Mouse (Mus musculus) forebrain, postnatal 0 days (tissue): Measurements from ENCODE around the gene Sphkap. TPM values are rescaled to one million over a fixed set of nuclear protein-coding genes. Genes with fewer than 3 reads are reported as not detected.

Experiments
- ATAC-seq: fragments of 200-750 bp; cut with Nextera tagmentation; 2 replicates; pipeline ENCODE4 v1.8.0; 2017; ENCODE audit warnings: mild to moderate bottlenecking, moderate library complexity
- DNase-seq: peaks from one replicate; pipeline ENCODE4 v3.0.0-alpha.2; 2015
- H3K27ac ChIP-seq: fragments of 300-500 bp; sonication (generic); 2 replicates; pipeline ENCODE4 v1.5.1; 2014; ENCODE audit warnings: low read depth, mild to moderate bottlenecking, antibody characterized with exemption, low read length, moderate library complexity, mixed read lengths
- H3K27me3 ChIP-seq: fragments of 300-500 bp; sonication (generic); 2 replicates; pipeline ENCODE4 v1.6.1; 2014; ENCODE audit warnings: mild to moderate bottlenecking, low read length, mixed read lengths; ENCODE audit not compliant: insufficient read depth
- H3K36me3 ChIP-seq: fragments of 300-500 bp; sonication (generic); 2 replicates; pipeline ENCODE4 v1.6.1; 2014; ENCODE audit warnings: mild to moderate bottlenecking, moderate library complexity; ENCODE audit not compliant: insufficient read depth
- H3K4me1 ChIP-seq: fragments of 300-500 bp; sonication (generic); 2 replicates; pipeline ENCODE4 v1.6.1; 2014; ENCODE audit warnings: antibody characterized with exemption; ENCODE audit not compliant: insufficient read depth
- H3K4me2 ChIP-seq: fragments of 300-500 bp; sonication (generic); 2 replicates; pipeline ENCODE4 v1.6.1; 2014; ENCODE audit warnings: low read depth, mild to moderate bottlenecking, moderate library complexity
- H3K4me3 ChIP-seq: fragments of 300-500 bp; sonication (generic); 2 replicates; pipeline ENCODE4 v1.5.1; 2014; ENCODE audit warnings: low read depth, low read length, mixed read lengths
- H3K9ac ChIP-seq: fragments of 300-500 bp; sonication (generic); 2 replicates; pipeline ENCODE4 v1.6.1; 2014; ENCODE audit warnings: mild to moderate bottlenecking
- H3K9me3 ChIP-seq: fragments of 300-500 bp; sonication (generic); 2 replicates; pipeline ENCODE4 v1.6.1; 2016; ENCODE audit warnings: low read length
- CTCF ChIP-seq: sonication (generic); IDR thresholded peaks from 2 replicates; pipeline ENCODE4 v1.5.1; 2016; ENCODE audit warnings: antibody characterized with exemption, control low read depth, low read depth
- WGBS: fragments of 180-500 bp; shearing (Covaris S2); extraction: QIAGEN DNeasy Blood & Tissue Kit; methylation state at CpG from one replicate; pipeline ENCODE4 v1.1.7; 2014; 5-methylcytosine and 5-hydroxymethylcytosine counted together
- polyA plus RNA-seq: library from polyadenylated mRNA; unstranded; fragments of >200 nt; fragmentation: Nextera tagmentation; extraction: Ambion mirVana; gene quantifications from 2 replicates; pipeline ENCODE4 v1.2.1, GENCODE M21; 2015
- total RNA-seq: library from RNA; depleted of rRNA; stranded (reverse); fragments of >200 nt; gene quantifications from 2 replicates; pipeline ENCODE4 v1.2.3, GENCODE M21; 2014

Sphkap gene
- total and polyA plus RNA-seq, 2 experiments from 2014 or later = 25.0 to 73.8 TPM

GRCm38 (mm10) chr1:83345572-83345971 is 62.4 kb downstream of the Sphkap start:
- ATAC-seq (peak; percentile 70), DNase-seq (peak; percentile 59)

GRCm38 (mm10) chr1:83345069-83345468 is 62.9 kb downstream of the Sphkap start:
- H3K4me1 ChIP-seq = peaks cover 8% of the 10 kb centered on the region
- H3K27ac ChIP-seq = no peak overlapping the region
- H3K4me2 ChIP-seq = no peak overlapping the region
- no peaks in the 10 kb centered on the region for H3K9me3 ChIP-seq
- 30% methylated on average over 3 of the region's 3 CpGs for WGBS
- H3K4me3 ChIP-seq = no peak overlapping the region
- H3K27me3 ChIP-seq = no peaks in the 10 kb centered on the region
- no peak for TF ChIP-seq CTCF
- DNase-seq (no peak), ATAC-seq (no peak)
- H3K9ac ChIP-seq = no peak overlapping the region
- no peaks in the 10 kb centered on the region for H3K36me3 ChIP-seq

More at GRCm38 (mm10) chr1:83345572-83345971, 62.4 kb downstream of the Sphkap start:
- Histone ChIP-seq H3K27me3 (no peaks in the 10 kb centered on the region), H3K4me3 (no peak overlapping the region), H3K36me3 (no peaks in the 10 kb centered on the region), H3K4me2 (peak overlapping the region; percentile 20; the same call in 1 of the 2 replicates), H3K27ac (peak overlapping the region; percentile 70), H3K9me3 (no peaks in the 10 kb centered on the region), H3K4me1 (peaks cover 8% of the 10 kb centered on the region), H3K9ac (peak overlapping the region; percentile 26; the same call in 1 of the 2 replicates)
- WGBS = 24% methylated on average over 14 of the region's 14 CpGs
- no peak for TF ChIP-seq CTCF

GRCm38 (mm10) chr1:83342726-83343250 is 65.2 kb downstream of the Sphkap start:
- H3K4me3 ChIP-seq = no peak overlapping the region
- no peaks in the 10 kb centered on the region for H3K36me3 ChIP-seq
- DNase-seq = no peak
- no peak overlapping the region for H3K9ac ChIP-seq
- no peak overlapping the region for H3K27ac ChIP-seq
- no peaks in the 10 kb centered on the region for H3K9me3 ChIP-seq
- H3K4me1 ChIP-seq = peaks cover 8% of the 10 kb centered on the region
- no peak for ATAC-seq
- WGBS = 51% methylated on average over 4 of the region's 4 CpGs
- H3K4me2 ChIP-seq = no peak overlapping the region
- TF ChIP-seq CTCF = no peak
- H3K27me3 ChIP-seq = no peaks in the 10 kb centered on the region

DNA sequence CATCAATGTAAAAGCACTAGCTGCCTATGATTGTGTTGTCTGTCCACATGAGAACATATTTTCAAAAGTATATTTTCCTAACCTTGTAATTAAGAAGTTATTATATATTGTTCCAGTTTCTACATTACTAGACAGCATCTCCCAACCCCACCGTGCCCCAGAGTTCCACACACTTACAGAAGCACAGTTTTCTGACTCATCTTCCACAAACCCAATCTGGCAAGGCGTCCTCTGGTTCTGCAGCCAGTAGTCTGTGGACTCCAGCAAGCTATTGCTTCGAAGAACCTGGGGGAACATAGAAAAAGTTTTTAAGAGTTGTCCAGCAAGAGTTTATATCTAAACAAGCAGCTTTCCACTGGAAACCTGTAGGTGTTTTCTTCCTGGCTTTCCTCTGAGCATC is 68.6 kb downstream of the Sphkap start:
- no peaks in the 10 kb centered on the region for H3K9me3 ChIP-seq
- H3K4me1 ChIP-seq = no peaks in the 10 kb centered on the region
- no peak for TF ChIP-seq CTCF
- DNase-seq = no peak
- no peaks in the 10 kb centered on the region for H3K27me3 ChIP-seq
- WGBS = 81% methylated on average over 3 of the region's 3 CpGs
- no peak overlapping the region for H3K27ac ChIP-seq
- no peak overlapping the region for H3K4me3 ChIP-seq
- H3K4me2 ChIP-seq = no peak overlapping the region
- no peak overlapping the region for H3K9ac ChIP-seq
- ATAC-seq = no peak
- H3K36me3 ChIP-seq = no peaks in the 10 kb centered on the region

DNA sequence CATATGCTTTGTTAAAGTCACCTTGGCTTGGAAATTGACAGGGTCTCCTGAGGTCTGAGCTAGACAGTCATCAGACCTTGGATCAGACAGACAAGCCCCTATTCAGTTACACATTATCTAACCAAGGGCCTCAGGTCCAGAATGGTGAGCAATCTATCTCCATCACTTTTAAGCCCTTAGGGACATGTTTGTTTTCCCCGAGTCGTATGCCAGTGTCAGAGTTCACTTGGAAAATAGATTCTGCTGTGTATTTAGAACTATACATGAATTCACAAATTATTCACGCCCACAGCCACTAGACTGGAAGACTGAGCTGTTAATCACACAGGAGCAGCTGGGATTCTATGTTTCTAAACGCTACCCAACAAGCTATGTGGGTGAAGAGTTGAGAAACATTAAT is 91.1 kb downstream of the Sphkap start:
- TF ChIP-seq CTCF = no peak
- H3K4me1 ChIP-seq = no peaks in the 10 kb centered on the region
- WGBS = 45% methylated on average over 4 of the region's 4 CpGs
- no peak overlapping the region for H3K27ac ChIP-seq
- no peak overlapping the region for H3K9ac ChIP-seq
- H3K27me3 ChIP-seq = no peaks in the 10 kb centered on the region
- no peak overlapping the region for H3K4me2 ChIP-seq
- H3K36me3 ChIP-seq = no peaks in the 10 kb centered on the region
- DNase-seq (no peak), ATAC-seq (no peak)
- no peak overlapping the region for H3K4me3 ChIP-seq
- no peaks in the 10 kb centered on the region for H3K9me3 ChIP-seq

DNA sequence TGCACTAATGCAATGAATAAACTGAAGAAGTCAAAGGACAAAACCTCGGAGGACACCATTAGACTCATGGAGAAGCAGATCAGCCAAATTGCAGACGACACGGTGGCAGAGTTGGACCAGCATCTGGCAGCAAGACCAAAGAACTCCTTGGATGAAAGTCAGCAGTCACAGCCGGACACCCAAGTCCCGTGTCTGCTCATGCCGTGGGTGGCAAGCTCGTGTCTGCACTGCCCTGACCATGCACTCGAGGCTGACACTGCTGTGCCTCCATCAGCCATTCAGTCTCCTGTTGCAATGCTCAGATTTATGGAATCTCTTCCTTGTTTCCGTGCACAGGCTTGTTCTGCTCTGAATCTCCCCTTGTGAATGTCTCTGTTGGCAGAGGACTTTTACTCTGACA is 92.9 kb downstream of the Sphkap start:
- 89% methylated on average over 9 of the region's 9 CpGs for WGBS
- no peak overlapping the region for H3K27ac ChIP-seq
- H3K4me3 ChIP-seq = no peak overlapping the region
- no peak for TF ChIP-seq CTCF
- no peaks in the 10 kb centered on the region for H3K36me3 ChIP-seq
- no peaks in the 10 kb centered on the region for H3K9me3 ChIP-seq
- no peaks in the 10 kb centered on the region for H3K4me1 ChIP-seq
- no peak overlapping the region for H3K9ac ChIP-seq
- ATAC-seq (no peak), DNase-seq (no peak)
- H3K4me2 ChIP-seq = no peak overlapping the region
- no peaks in the 10 kb centered on the region for H3K27me3 ChIP-seq

- Histone ChIP-seq H3K4me3 (no peak overlapping the region), H3K4me1 (no peaks in the 10 kb centered on the region), H3K4me2 (no peak overlapping the region), H3K36me3 (no peaks in the 10 kb centered on the region), H3K27ac (no peak overlapping the region), H3K27me3 (no peaks in the 10 kb centered on the region), H3K9ac (no peak overlapping the region), H3K9me3 (no peaks in the 10 kb centered on the region)
- WGBS = 61% methylated on average over 6 of the region's 6 CpGs
- ATAC-seq (no peak), DNase-seq (no peak)
- no peak for TF ChIP-seq CTCF
Observed at GRCm38 (mm10) chr1:83311607-83312295, 96.2 kb downstream of the Sphkap start.
